ENCODE assay signal across 19 mouse cellular contexts in genomic region chr3:129566876-129567275, GRCm38 (mm10). TPM values are rescaled to one million over a fixed set of nuclear protein-coding genes. Genes with fewer than 3 reads are reported as not detected.
DNase-seq lines count a peak whose midpoint lies in the region; ATAC-seq and TF ChIP-seq lines count a peak whose summit lies in the region.
"Had no signal": no experiment of that assay in that cellular context is flagged by ENCODE, and none has a peak within 500 bp of the region (broad histone marks: within the 10 kb centered on the region; RNA-seq: fewer than 3 reads in every experiment).

No protein-coding gene starts in this region.

- no peak overlapping the region for H3K9ac ChIP-seq in ES-Bruce4 (ENCODE audit: low read depth, poor library complexity, severe bottlenecking)
- H3K9ac ChIP-seq: hindbrain, embryonic 15.5 days had no signal

- no peaks in the 10 kb centered on the region for H3K9me3 ChIP-seq in ES-Bruce4 (replicated peaks; ENCODE audit: control insufficient read depth, insufficient read depth, low read length, poor library complexity, severe bottlenecking)
- H3K9me3 ChIP-seq: hindbrain, embryonic 15.5 days had no signal

- H3K36me3 ChIP-seq in ES-Bruce4 (ENCODE audit: control insufficient read depth, insufficient read depth, low read length, poor library complexity, severe bottlenecking) = peaks cover 30% of the 10 kb centered on the region

- no peak for TF ChIP-seq EP300 in ES-Bruce4 (IDR thresholded peaks at IDR 0.05; ENCODE audit: insufficient read depth, low read depth, low read length)

- TF ChIP-seq CTCF in layer of hippocampus, adult 2 months (conservative IDR thresholded peaks at IDR 0.05) = no peak
- TF ChIP-seq CTCF in ES-Bruce4 (IDR thresholded peaks at IDR 0.05; ENCODE audit: low read depth, low read length) = no peak

- H3K27ac ChIP-seq in layer of hippocampus, adult 2 months = peak overlapping the region; percentile 43; the same call in 1 of the 2 replicates
- peak overlapping the region; percentile 62; the same call in 1 of the 2 replicates for H3K27ac ChIP-seq in ES-Bruce4 (ENCODE audit: insufficient read depth, low read length)
- H3K27ac ChIP-seq: hindbrain, embryonic 15.5 days; left cerebral cortex, adult 2 months had no signal

- no peak for DNase-seq in frontal cortex, postnatal 25 days (ENCODE audit: low spot score in 2 of 2)
- DNase-seq in layer of hippocampus, adult 2 months (ENCODE audit: low spot score in 2 of 2) = no peak
- no peak for DNase-seq in layer of hippocampus, postnatal 10 days (ENCODE audit: low spot score in 2 of 2)
- peak; percentile 24 for DNase-seq in lung, postnatal 36 days
- no peak for DNase-seq in cerebellum, adult 9-11 months
- DNase-seq: adrenal gland, postnatal 36 days; cerebellum, adult 9-10 months; kidney, adult 11 months; kidney, postnatal 10 days; retina, postnatal 1 day; right cerebral cortex, postnatal 4 days; thymus, postnatal 25 days had no signal

- H3K4me3 ChIP-seq in layer of hippocampus, adult 2 months = no peak overlapping the region
- no peak overlapping the region for H3K4me3 ChIP-seq in ES-Bruce4 (ENCODE audit: low read depth, low read length)
- H3K4me3 ChIP-seq: hindbrain, embryonic 15.5 days; left cerebral cortex, adult 2 months; megakaryocyte, embryonic 14.5 days had no signal

- no peaks in the 10 kb centered on the region for H3K27me3 ChIP-seq in ES-Bruce4 (ENCODE audit: control insufficient read depth, insufficient read depth, low read length, poor library complexity, severe bottlenecking)
- H3K27me3 ChIP-seq: CH12.LX; hindbrain, embryonic 15.5 days; megakaryocyte, embryonic 14.5 days had no signal

- no peak for TF ChIP-seq POLR2A in ES-Bruce4 (IDR thresholded peaks at IDR 0.05; ENCODE audit: insufficient read depth, low read length)

- peaks cover 2% of the 10 kb centered on the region for H3K4me1 ChIP-seq in ES-Bruce4 (ENCODE audit: control insufficient read depth, insufficient read depth, low read length)
- H3K4me1 ChIP-seq: hindbrain, embryonic 15.5 days had no signal

- ATAC-seq in frontal cortex, adult (ENCODE audit: low TSS enrichment) = peak; percentile 66
- ATAC-seq: midbrain, embryonic 16.5 days had no signal

RNA-seq across cellular contexts. Expression of gene Elovl6, which starts 34.7 kb away (rescaled TPM):
- total RNA-seq in layer of hippocampus, adult 2 months (2021) = 10 to 100 TPM; 28.3 to 30.4 TPM
- 10 to 100 TPM; 53.8 to 55.6 TPM for total RNA-seq in layer of hippocampus, postnatal 10 days (2021)
- 124 TPM in 2 replicates for polyA plus RNA-seq in ES-Bruce4 (2011; ENCODE audit: insufficient read depth, insufficient read length, low read depth, missing spikeins)
